Mouse (Mus musculus) lung, embryonic 15.5 days (tissue): ENCODE measurements around the gene Mta1. TPM values are rescaled to one million over a fixed set of nuclear protein-coding genes. Genes with fewer than 3 reads are reported as not detected.

Experiments used
- ATAC-seq: fragments of 200-750 bp; cut with Nextera tagmentation; 2 replicates; pipeline ENCODE4 v1.8.0; 2017; ENCODE audit warnings: moderate number of reproducible peaks, borderline replicate concordance; ENCODE audit not compliant: low FRiP score, low TSS enrichment; ENCODE audit errors: extremely low read depth
- H3K27ac ChIP-seq: fragments of 300-500 bp; sonication (generic); 2 replicates; pipeline ENCODE4 v1.5.1; 2015; ENCODE audit warnings: moderate library complexity, mild to moderate bottlenecking, inconsistent platforms
- H3K27me3 ChIP-seq: fragments of 300-500 bp; sonication (generic); 2 replicates; pipeline ENCODE4 v1.6.1; 2015; ENCODE audit warnings: inconsistent platforms
- H3K36me3 ChIP-seq: fragments of 300-500 bp; sonication (generic); 2 replicates; pipeline ENCODE4 v1.6.1; 2015; ENCODE audit warnings: inconsistent platforms
- H3K4me1 ChIP-seq: fragments of 300-500 bp; sonication (generic); 2 replicates; pipeline ENCODE4 v1.6.1; 2015; ENCODE audit warnings: inconsistent platforms
- H3K4me2 ChIP-seq: fragments of 300-500 bp; sonication (generic); 2 replicates; pipeline ENCODE4 v1.6.1; 2015; ENCODE audit warnings: inconsistent platforms, mild to moderate bottlenecking, moderate library complexity
- H3K4me3 ChIP-seq: fragments of 300-500 bp; sonication (generic); 2 replicates; pipeline ENCODE4 v1.5.1; 2015; ENCODE audit warnings: mild to moderate bottlenecking, inconsistent platforms
- H3K9ac ChIP-seq: fragments of 300-500 bp; sonication (generic); 2 replicates; pipeline ENCODE4 v1.6.1; 2015; ENCODE audit warnings: inconsistent platforms
- H3K9me3 ChIP-seq: fragments of 300-500 bp; sonication (generic); 2 replicates; pipeline ENCODE4 v1.6.1; 2016; ENCODE audit warnings: inconsistent platforms
- WGBS: fragments of 180-500 bp; shearing (Covaris S2); methylation state at CpG from one replicate; pipeline ENCODE4 v1.1.7; 2015; 5-methylcytosine and 5-hydroxymethylcytosine counted together
- polyA plus RNA-seq: library from polyadenylated mRNA; unstranded; fragments of >200 nt; fragmentation: Nextera tagmentation; extraction: Ambion mirVana; gene quantifications from 2 replicates; pipeline ENCODE4 v1.2.1, GENCODE M21; 2015

Mta1 gene
- 13.5 and 14.7 TPM in 2 replicates for polyA plus RNA-seq

GRCm38 (mm10) chr12:113097749-113098281, at the start of gene Mta1:
Mta1 (plus strand) TSS chr12:113098278.
- H3K27ac ChIP-seq: peak within 1 kb of the TSS; percentile 69
- no peaks in the 10 kb centered on the region for H3K27me3 ChIP-seq
- WGBS: 1% methylated on average over 18 of the region's 53 CpGs
- peak within 1 kb of the TSS; percentile 83 for H3K4me2 ChIP-seq
- peak within 1 kb of the TSS; percentile 77 for H3K4me3 ChIP-seq
- peak within 1 kb of the TSS; percentile 94 for H3K9ac ChIP-seq
- peak; percentile 78 for ATAC-seq
- no peaks in the 10 kb centered on the region for H3K36me3 ChIP-seq
- peaks cover 33% of the 10 kb centered on the region for H3K4me1 ChIP-seq
- no peaks in the 10 kb centered on the region for H3K9me3 ChIP-seq

DNA sequence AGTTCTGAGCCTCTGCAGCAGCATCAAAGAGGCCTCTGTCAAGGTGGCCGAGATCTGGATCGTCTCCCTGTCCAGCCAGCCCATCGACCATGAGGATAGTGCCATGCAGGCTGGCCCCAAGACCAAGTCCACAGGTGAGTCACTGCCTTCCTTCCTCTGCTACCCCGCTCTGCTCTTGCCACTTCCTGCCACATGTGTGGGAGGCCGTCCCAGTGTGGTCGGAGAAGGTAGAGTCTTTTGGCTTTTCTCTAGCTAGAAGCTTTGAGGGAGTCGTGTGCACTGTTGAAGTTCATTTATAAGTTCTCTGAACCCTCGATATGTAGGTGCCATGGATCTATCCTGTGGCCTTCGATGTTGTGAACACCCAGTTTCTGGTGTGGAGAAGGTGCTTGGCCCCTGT, 48.2 kb upstream of the Mta1 start:
- H3K27ac ChIP-seq: no peak overlapping the region
- H3K4me2 ChIP-seq: no peak overlapping the region
- H3K36me3 ChIP-seq: peaks cover 34% of the 10 kb centered on the region; the same call in 1 of the 2 replicates
- no peaks in the 10 kb centered on the region for H3K9me3 ChIP-seq
- H3K4me3 ChIP-seq: no peak overlapping the region
- no peaks in the 10 kb centered on the region for H3K27me3 ChIP-seq
- H3K4me1 ChIP-seq: peaks cover 10% of the 10 kb centered on the region
- 80% methylated on average over 9 of the region's 9 CpGs for WGBS
- no peak overlapping the region for H3K9ac ChIP-seq
- no peak for ATAC-seq

DNA sequence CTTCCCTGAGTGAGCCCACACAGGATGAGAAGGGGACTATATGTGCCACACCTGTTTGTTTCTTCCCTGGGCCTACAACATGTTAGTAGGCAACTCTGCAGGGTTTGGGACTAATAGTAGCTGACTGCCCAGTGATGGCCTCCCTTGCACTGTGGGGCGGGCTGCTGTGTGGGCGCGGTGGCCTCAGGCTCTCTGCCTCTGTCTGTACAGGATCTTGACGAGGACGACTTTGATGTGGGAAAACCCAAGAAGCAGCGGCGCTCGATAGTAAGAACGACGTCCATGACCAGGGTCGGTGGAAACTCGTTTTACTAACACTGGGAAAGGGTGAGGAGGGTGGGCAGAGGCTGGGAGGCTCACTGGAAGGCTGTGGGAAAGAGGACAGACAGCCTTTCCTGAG, 47.4 kb upstream of the Mta1 start:
- Histone ChIP-seq H3K27ac (no peak overlapping the region), H3K36me3 (peaks cover 34% of the 10 kb centered on the region; the same call in 1 of the 2 replicates), H3K4me2 (no peak overlapping the region)

GRCm38 (mm10) chr12:113051628-113052403, 46.3 kb upstream of the Mta1 start:
- H3K4me1 ChIP-seq: peaks cover 10% of the 10 kb centered on the region
- ATAC-seq: no peak; the same call in 1 of the 2 replicates
- no peaks in the 10 kb centered on the region for H3K27me3 ChIP-seq
- no peak overlapping the region for H3K9ac ChIP-seq
- no peak overlapping the region for H3K4me3 ChIP-seq
- no peak overlapping the region for H3K4me2 ChIP-seq
- H3K36me3 ChIP-seq: peaks cover 36% of the 10 kb centered on the region; the same call in 1 of the 2 replicates
- no peaks in the 10 kb centered on the region for H3K9me3 ChIP-seq
- peak overlapping the region; percentile 58 for H3K27ac ChIP-seq
- 31% methylated on average over 9 of the region's 9 CpGs for WGBS

More for the DNA sequence above, 47.4 kb upstream of the Mta1 start:
- no peak for ATAC-seq
- Histone ChIP-seq H3K27me3 (no peaks in the 10 kb centered on the region), H3K4me3 (no peak overlapping the region), H3K9ac (no peak overlapping the region), H3K4me1 (peaks cover 10% of the 10 kb centered on the region), H3K9me3 (no peaks in the 10 kb centered on the region)
- WGBS: 77% methylated on average over 12 of the region's 12 CpGs

DNA sequence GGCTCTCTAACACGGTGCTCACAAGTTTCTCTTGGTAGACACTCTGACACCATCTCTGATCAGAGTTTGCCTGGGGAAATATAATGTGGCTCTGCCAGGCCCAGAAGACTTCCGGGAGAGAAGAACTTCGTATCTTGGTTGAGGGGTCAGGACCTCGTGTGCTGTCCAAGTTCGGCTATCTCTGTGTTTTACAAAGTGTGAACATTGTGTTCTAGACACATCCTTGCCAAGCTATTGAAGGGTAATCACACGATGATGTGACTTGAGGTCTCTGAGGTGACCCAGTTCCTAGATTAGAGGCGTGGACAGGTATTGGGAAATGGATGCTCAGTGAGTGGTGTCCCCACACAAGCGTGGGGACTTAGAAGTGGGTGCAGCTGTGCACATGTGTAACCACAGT, 42.0 kb upstream of the Mta1 start:
- 75% methylated on average over 8 of the region's 8 CpGs for WGBS
- no peak overlapping the region for H3K27ac ChIP-seq
- no peaks in the 10 kb centered on the region for H3K27me3 ChIP-seq
- no peak overlapping the region for H3K9ac ChIP-seq
- peaks cover 8% of the 10 kb centered on the region for H3K4me1 ChIP-seq
- H3K4me3 ChIP-seq: no peak overlapping the region
- ATAC-seq: no peak
- no peak overlapping the region for H3K4me2 ChIP-seq
- H3K9me3 ChIP-seq: no peaks in the 10 kb centered on the region
- H3K36me3 ChIP-seq: peaks cover 46% of the 10 kb centered on the region; the same call in 1 of the 2 replicates

GRCm38 (mm10) chr12:113060178-113060577, 37.9 kb upstream of the Mta1 start:
- peaks cover 49% of the 10 kb centered on the region for H3K36me3 ChIP-seq
- H3K4me2 ChIP-seq: no peak overlapping the region
- ATAC-seq: no peak
- no peak overlapping the region for H3K9ac ChIP-seq
- H3K27me3 ChIP-seq: no peaks in the 10 kb centered on the region
- no peaks in the 10 kb centered on the region for H3K4me1 ChIP-seq
- no peak overlapping the region for H3K4me3 ChIP-seq
- H3K9me3 ChIP-seq: no peaks in the 10 kb centered on the region
- no peak overlapping the region for H3K27ac ChIP-seq
- 84% methylated on average over 5 of the region's 5 CpGs for WGBS

DNA sequence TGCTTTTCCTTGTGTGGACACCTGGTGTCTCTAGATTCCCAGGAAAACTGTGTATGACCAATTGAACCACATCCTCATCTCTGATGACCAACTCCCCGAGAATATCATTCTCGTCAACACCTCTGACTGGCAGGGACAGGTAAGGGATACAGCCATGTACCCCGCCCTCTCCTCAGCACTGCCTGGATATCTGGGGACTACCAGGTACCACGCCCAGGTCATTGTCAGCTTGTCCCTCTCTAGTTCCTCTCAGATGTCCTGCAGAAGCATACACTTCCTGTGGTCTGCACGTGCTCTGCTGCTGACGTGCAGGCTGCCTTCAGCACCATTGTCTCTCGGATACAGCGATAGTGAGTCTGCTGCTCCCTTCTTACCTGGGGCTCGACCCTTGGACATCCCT, 36.5 kb upstream of the Mta1 start:
- Histone ChIP-seq H3K36me3 (peaks cover 44% of the 10 kb centered on the region), H3K4me3 (no peak overlapping the region), H3K9ac (no peak overlapping the region), H3K27ac (no peak overlapping the region), H3K4me2 (no peak overlapping the region), H3K4me1 (no peaks in the 10 kb centered on the region), H3K27me3 (no peaks in the 10 kb centered on the region), H3K9me3 (no peaks in the 10 kb centered on the region)
- WGBS: 81% methylated on average over 9 of the region's 9 CpGs
- no peak for ATAC-seq

GRCm38 (mm10) chr12:113062201-113062600, 35.9 kb upstream of the Mta1 start:
- Histone ChIP-seq H3K27ac (no peak overlapping the region), H3K9me3 (no peaks in the 10 kb centered on the region), H3K4me2 (no peak overlapping the region), H3K4me1 (no peaks in the 10 kb centered on the region), H3K27me3 (no peaks in the 10 kb centered on the region), H3K36me3 (peaks cover 43% of the 10 kb centered on the region), H3K4me3 (no peak overlapping the region), H3K9ac (no peak overlapping the region)
- WGBS: 82% methylated on average over 10 of the region's 10 CpGs
- no peak for ATAC-seq

DNA sequence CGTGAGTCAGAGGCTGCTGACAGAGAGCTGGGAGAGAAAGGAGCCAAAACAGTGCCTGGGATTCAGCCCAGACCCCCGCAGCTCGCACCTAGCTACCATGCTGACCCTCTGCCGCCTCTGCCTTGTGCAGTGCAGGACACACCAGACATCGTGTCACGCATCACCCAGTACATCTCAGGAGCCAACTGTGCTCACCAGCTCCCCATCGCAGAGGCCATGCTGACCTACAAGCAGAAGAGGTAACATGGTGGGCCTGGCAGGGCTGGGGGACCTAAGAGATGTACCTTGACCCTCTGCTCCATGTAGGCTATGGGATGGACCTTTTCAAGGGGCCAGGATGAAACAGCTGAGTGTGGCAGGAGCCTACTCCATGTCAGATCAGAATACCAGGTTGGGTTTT, 34.4 kb upstream of the Mta1 start:
- 83% methylated on average over 7 of the region's 7 CpGs for WGBS
- Histone ChIP-seq H3K9ac (no peak overlapping the region), H3K4me2 (no peak overlapping the region), H3K27ac (no peak overlapping the region), H3K36me3 (peaks cover 42% of the 10 kb centered on the region), H3K4me1 (no peaks in the 10 kb centered on the region), H3K27me3 (no peaks in the 10 kb centered on the region), H3K9me3 (no peaks in the 10 kb centered on the region), H3K4me3 (no peak overlapping the region)
- no peak for ATAC-seq

DNA sequence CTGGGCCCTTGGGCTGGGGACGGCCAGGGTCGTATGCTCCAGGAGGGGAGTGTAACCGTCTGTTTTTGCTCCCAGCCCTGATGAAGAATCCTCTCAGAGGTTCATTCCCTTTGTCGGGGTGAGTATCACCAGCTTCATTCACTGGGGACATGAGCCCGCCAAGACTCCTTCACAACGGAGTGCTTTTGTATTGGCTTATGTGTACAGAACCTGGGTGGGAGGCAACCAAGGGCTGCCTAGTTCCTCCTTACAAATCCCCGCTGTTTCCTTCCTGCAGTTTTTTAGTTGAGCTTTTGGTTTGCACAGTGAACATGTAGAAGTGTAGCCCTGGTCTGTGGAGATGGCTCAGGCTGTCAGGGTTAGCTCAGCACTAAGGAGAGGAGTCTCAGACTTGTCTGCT, 30.1 kb upstream of the Mta1 start:
- H3K27me3 ChIP-seq: no peaks in the 10 kb centered on the region
- no peak overlapping the region for H3K27ac ChIP-seq
- H3K4me3 ChIP-seq: no peak overlapping the region
- no peaks in the 10 kb centered on the region for H3K4me1 ChIP-seq
- no peak for ATAC-seq
- no peak overlapping the region for H3K4me2 ChIP-seq
- no peak overlapping the region for H3K9ac ChIP-seq
- no peaks in the 10 kb centered on the region for H3K9me3 ChIP-seq
- peaks cover 30% of the 10 kb centered on the region for H3K36me3 ChIP-seq
- WGBS: 81% methylated on average over 7 of the region's 7 CpGs

- ATAC-seq: no peak
- H3K9me3 ChIP-seq: no peaks in the 10 kb centered on the region
These were observed 28.7 kb upstream of the Mta1 start for GRCm38 (mm10) chr12:113069389-113069788.

GRCm38 (mm10) chr12:113071321-113071720, 26.8 kb upstream of the Mta1 start:
- H3K36me3 ChIP-seq: peaks cover 24% of the 10 kb centered on the region
- H3K4me2 ChIP-seq: no peak overlapping the region
- no peaks in the 10 kb centered on the region for H3K27me3 ChIP-seq
- H3K4me1 ChIP-seq: peaks cover 17% of the 10 kb centered on the region
- H3K4me3 ChIP-seq: no peak overlapping the region
- H3K27ac ChIP-seq: no peak overlapping the region
- no peak overlapping the region for H3K9ac ChIP-seq
- ATAC-seq: no peak
- 83% methylated on average over 6 of the region's 6 CpGs for WGBS
- no peaks in the 10 kb centered on the region for H3K9me3 ChIP-seq

More at GRCm38 (mm10) chr12:113069389-113069788, 28.7 kb upstream of the Mta1 start:
- peaks cover 24% of the 10 kb centered on the region for H3K36me3 ChIP-seq
- H3K4me3 ChIP-seq: no peak overlapping the region
- no peak overlapping the region for H3K27ac ChIP-seq
- H3K4me1 ChIP-seq: peaks cover 9% of the 10 kb centered on the region
- H3K4me2 ChIP-seq: no peak overlapping the region
- H3K9ac ChIP-seq: no peak overlapping the region
- H3K27me3 ChIP-seq: no peaks in the 10 kb centered on the region
- 92% methylated on average over 6 of the region's 6 CpGs for WGBS
